ENCODE assay signal across 9 mouse cellular contexts in the genomic region with DNA sequence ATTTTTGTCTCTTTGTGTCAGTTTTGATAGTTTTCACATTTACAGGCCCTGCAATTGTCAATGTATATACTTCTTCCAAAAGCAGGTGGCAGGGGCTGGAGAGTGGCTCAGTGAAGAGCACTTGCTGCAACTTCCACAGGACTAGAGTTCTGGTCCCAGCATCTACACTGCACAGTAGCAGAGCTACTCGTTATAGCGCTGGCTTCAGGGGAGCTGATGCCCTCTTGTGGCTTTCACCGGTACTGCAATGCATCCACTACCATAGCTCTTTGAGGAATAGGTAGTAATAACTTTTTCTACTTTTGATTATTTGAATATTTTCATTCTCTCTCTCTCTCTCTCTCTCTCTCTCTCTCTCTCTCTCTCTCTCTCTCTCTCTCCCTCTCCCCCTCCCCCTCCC.
DNase-seq lines count a peak whose midpoint lies in the region; ATAC-seq and TF ChIP-seq lines count a peak whose summit lies in the region.
"Had no signal": no experiment of that assay in that cellular context is flagged by ENCODE, and none has a peak within 500 bp of the region (broad histone marks: within the 10 kb centered on the region; RNA-seq: fewer than 3 reads in every experiment).

No protein-coding gene starts in this region.

- no peak overlapping the region for H3K4me2 ChIP-seq in forebrain, postnatal 0 days (ENCODE audit: low read depth)
- H3K4me2 ChIP-seq: limb, embryonic 12.5 days had no signal

- no peak overlapping the region for H3K4me3 ChIP-seq in forebrain, postnatal 0 days (ENCODE audit: low read depth, low read length)
- no peak overlapping the region for H3K4me3 ChIP-seq in left cerebral cortex, adult 2 months
- no peak overlapping the region for H3K4me3 ChIP-seq in midbrain, embryonic 10.5 days
- no peak overlapping the region for H3K4me3 ChIP-seq in small intestine, adult 2 months (ENCODE audit: low read depth, low read length)
- H3K4me3 ChIP-seq: limb, embryonic 12.5 days had no signal

- H3K27me3 ChIP-seq in forebrain, postnatal 0 days (ENCODE audit: insufficient read depth, low read length): no peaks in the 10 kb centered on the region
- no peaks in the 10 kb centered on the region for H3K27me3 ChIP-seq in midbrain, embryonic 10.5 days (ENCODE audit: low read depth, poor library complexity, severe bottlenecking)
- no peaks in the 10 kb centered on the region for H3K27me3 ChIP-seq in small intestine, adult 2 months (ENCODE audit: control insufficient read depth, insufficient read depth, low read length)
- H3K27me3 ChIP-seq: limb, embryonic 12.5 days had no signal

- no peaks in the 10 kb centered on the region for H3K4me1 ChIP-seq in forebrain, postnatal 0 days (ENCODE audit: insufficient read depth)
- no peaks in the 10 kb centered on the region for H3K4me1 ChIP-seq in midbrain, embryonic 10.5 days
- H3K4me1 ChIP-seq in small intestine, adult 2 months (ENCODE audit: control insufficient read depth, insufficient read depth, insufficient read length, low read length): peaks cover 6% of the 10 kb centered on the region

- TF ChIP-seq POLR2A in small intestine, adult 2 months (IDR thresholded peaks at IDR 0.05; ENCODE audit: low read depth, low read length): no peak

- no peaks in the 10 kb centered on the region for H3K9me3 ChIP-seq in forebrain, postnatal 0 days (ENCODE audit: low read length)
- no peaks in the 10 kb centered on the region for H3K9me3 ChIP-seq in midbrain, embryonic 10.5 days (replicated peaks)
- H3K9me3 ChIP-seq: limb, embryonic 12.5 days had no signal

- H3K36me3 ChIP-seq in forebrain, postnatal 0 days (ENCODE audit: insufficient read depth): no peaks in the 10 kb centered on the region; the same call in 1 of the 2 replicates
- H3K36me3 ChIP-seq in midbrain, embryonic 10.5 days: 0 out of 2 replicates have a peak, but pooled peaks cover 3% of the 10 kb centered on the region
- no peaks in the 10 kb centered on the region for H3K36me3 ChIP-seq in small intestine, adult 2 months (ENCODE audit: control insufficient read depth, insufficient read depth, low read length)
- H3K36me3 ChIP-seq: limb, embryonic 12.5 days had no signal

- ATAC-seq in forebrain, postnatal 0 days: peak; percentile 75
- ATAC-seq in activated CD4-positive, CD25-positive, alpha-beta regulatory T cell, adult 4 months: no peak

- intact Hi-C loops in left cerebral cortex, adult 2 months (cut with DNase I): loop anchor here (1.0 to 10.0 kb wide), 6 partner anchors 66 to 1242 kb away; a partner anchor contains a TSS

- no peak overlapping the region for H3K27ac ChIP-seq in forebrain, postnatal 0 days (ENCODE audit: low read depth, low read length)
- no peak overlapping the region for H3K27ac ChIP-seq in left cerebral cortex, adult 2 months
- H3K27ac ChIP-seq in midbrain, embryonic 10.5 days (replicated peaks): no peak overlapping the region
- H3K27ac ChIP-seq in small intestine, adult 2 months (ENCODE audit: insufficient read depth, low read depth, low read length): no peak overlapping the region
- H3K27ac ChIP-seq: limb, embryonic 12.5 days had no signal

- TF ChIP-seq CTCF in forebrain, postnatal 0 days (IDR thresholded peaks at IDR 0.05; ENCODE audit: low read depth): peak; percentile 86
- TF ChIP-seq CTCF in left cerebral cortex, adult 2 months (IDR thresholded peaks at IDR 0.05): peak; percentile 84
- peak; percentile 87; the same call in 1 of the 2 replicates for TF ChIP-seq CTCF in small intestine, adult 2 months (IDR thresholded peaks at IDR 0.05; ENCODE audit: extremely low read depth, insufficient read length, insufficient replicate concordance, low read depth, low read length)

- WGBS in forebrain, postnatal 0 days: under 1% methylated on average over 3 of the region's 3 CpGs
- WGBS in midbrain, embryonic 10.5 days: 0% methylated on average over 3 of the region's 3 CpGs
- 0% methylated on average over 3 of the region's 3 CpGs for WGBS in small intestine, adult 2 months

- DNase-seq in MN1 (ENCODE audit: low spot score): peak; percentile 89
- DNase-seq in c-Kit-positive CD71-positive TER-119-negative erythroid progenitor cells, embryonic 14.5 days (ENCODE audit: low read depth): peak; percentile 75
- peak; percentile 78 for DNase-seq in forebrain, postnatal 0 days
- DNase-seq in induced T-regulatory cell, adult 2 months (ENCODE audit: low read depth): peak; percentile 85
- peak; percentile 58 to 75 for DNase-seq in left cerebral cortex, adult 2 months (ENCODE audit: extremely low spot score in 1 of 2, low spot score in 2 of 2)
- peak; percentile 63 for DNase-seq in midbrain, embryonic 10.5 days (ENCODE audit: low spot score)

- H3K9ac ChIP-seq in forebrain, postnatal 0 days: no peak overlapping the region
- H3K9ac ChIP-seq: limb, embryonic 12.5 days had no signal
